Mouse (Mus musculus) neural tube, embryonic 12.5 days (tissue): ENCODE data around the gene Mcam. TPM values are rescaled to one million over a fixed set of nuclear protein-coding genes. Genes with fewer than 3 reads are reported as not detected.
"Not testable (repeated sequence)": the region's sequence is repeated elsewhere in the genome, so short reads cannot be mapped to it uniquely, and the experiment has no call there.

Experiments used
- ATAC-seq: fragments of 200-750 bp; cut with Nextera tagmentation; 2 replicates; pipeline ENCODE4 v1.8.0; 2017; ENCODE audit warnings: low read depth, mild to moderate bottlenecking, moderate TSS enrichment, moderate library complexity; ENCODE audit not compliant: low FRiP score
- H3K27ac ChIP-seq: fragments of 300-500 bp; sonication (generic); 2 replicates; pipeline ENCODE4 v1.5.1; 2016
- H3K27me3 ChIP-seq: fragments of 300-500 bp; sonication (generic); replicated peaks from 2 replicates; pipeline ENCODE4 v1.6.1; 2016; ENCODE audit warnings: mild to moderate bottlenecking
- H3K36me3 ChIP-seq: fragments of 300-500 bp; sonication (generic); 2 replicates; pipeline ENCODE4 v1.6.1; 2016; ENCODE audit warnings: mild to moderate bottlenecking
- H3K4me1 ChIP-seq: fragments of 300-500 bp; sonication (generic); 2 replicates; pipeline ENCODE4 v1.6.1; 2016
- H3K4me2 ChIP-seq: fragments of 300-500 bp; sonication (generic); replicated peaks from 2 replicates; pipeline ENCODE4 v1.6.1; 2016; ENCODE audit warnings: mild to moderate bottlenecking
- H3K4me3 ChIP-seq: fragments of 300-500 bp; sonication (generic); 2 replicates; pipeline ENCODE4 v1.5.1; 2016
- H3K9ac ChIP-seq: fragments of 300-500 bp; sonication (generic); 2 replicates; pipeline ENCODE4 v1.6.1; 2016; ENCODE audit warnings: mild to moderate bottlenecking
- H3K9me3 ChIP-seq: fragments of 300-500 bp; sonication (generic); 2 replicates; pipeline ENCODE4 v1.6.1; 2016; ENCODE audit warnings: mild to moderate bottlenecking
- WGBS: fragments of 180-500 bp; shearing (Covaris S2); methylation state at CpG from one replicate; pipeline ENCODE4 v1.1.7; 2016; 5-methylcytosine and 5-hydroxymethylcytosine counted together
- polyA plus RNA-seq: library from polyadenylated mRNA; unstranded; fragments of >200 nt; fragmentation: Nextera tagmentation; extraction: Ambion mirVana; gene quantifications from 2 replicates; pipeline ENCODE4 v1.2.1, GENCODE M21; 2016

The Mcam gene
- polyA plus RNA-seq, 1 experiment from 2014 or later, result 19.4 TPM

- no peaks in the 10 kb centered on the region for H3K27me3 ChIP-seq
- ATAC-seq, result peak; percentile 56; the same call in 1 of the 2 replicates
- peaks cover 5% of the 10 kb centered on the region; the same call in 1 of the 2 replicates for H3K4me1 ChIP-seq
- no peaks in the 10 kb centered on the region for H3K9me3 ChIP-seq
- H3K36me3 ChIP-seq, result peaks cover 3% of the 10 kb centered on the region; the same call in 1 of the 2 replicates
- H3K4me2 ChIP-seq, result no peak overlapping the region
- H3K4me3 ChIP-seq, result no peak overlapping the region
- 22% methylated on average over 9 of the region's 9 CpGs for WGBS
- no peak overlapping the region for H3K27ac ChIP-seq
- no peak overlapping the region for H3K9ac ChIP-seq
Measured at GRCm38 (mm10) chr9:44096536-44096935, 37.7 kb upstream of the Mcam start.

GRCm38 (mm10) chr9:44101490-44101889 is 32.8 kb upstream of the Mcam start, which contains the start of gene Mfrp:
TSS of gene Mfrp (plus strand) at chr9:44101729.
- 73% methylated on average over 9 of the region's 9 CpGs for WGBS
- Histone ChIP-seq H3K4me3 (no peak within 1 kb of the TSS), H3K27ac (no peak within 1 kb of the TSS)

GRCm38 (mm10) chr9:44104881-44105280 is 29.4 kb upstream of the Mcam start:
- 92% methylated on average over 7 of the region's 7 CpGs for WGBS
- peaks cover 33% of the 10 kb centered on the region for H3K4me1 ChIP-seq
- no peak overlapping the region for H3K4me3 ChIP-seq
- no peak overlapping the region for H3K9ac ChIP-seq
- H3K9me3 ChIP-seq, result no peaks in the 10 kb centered on the region
- H3K36me3 ChIP-seq, result peaks cover 13% of the 10 kb centered on the region; the same call in 1 of the 2 replicates
- no peak overlapping the region for H3K27ac ChIP-seq
- ATAC-seq, result no peak
- no peaks in the 10 kb centered on the region for H3K27me3 ChIP-seq
- no peak overlapping the region for H3K4me2 ChIP-seq

More at GRCm38 (mm10) chr9:44101490-44101889, 32.8 kb upstream of the Mcam start, which contains the start of gene Mfrp:
- Histone ChIP-seq H3K9ac (no peak within 1 kb of the TSS), H3K27me3 (no peaks in the 10 kb centered on the region), H3K4me2 (no peak within 1 kb of the TSS), H3K9me3 (no peaks in the 10 kb centered on the region), H3K4me1 (peaks cover under 1% of the 10 kb centered on the region; the same call in 1 of the 2 replicates), H3K36me3 (peaks cover 13% of the 10 kb centered on the region; the same call in 1 of the 2 replicates)
- ATAC-seq, result no peak

GRCm38 (mm10) chr9:44105781-44106180 is 28.5 kb upstream of the Mcam start:
- Histone ChIP-seq H3K9ac (no peak overlapping the region), H3K9me3 (no peaks in the 10 kb centered on the region), H3K4me1 (peaks cover 41% of the 10 kb centered on the region), H3K27ac (no peak overlapping the region), H3K27me3 (no peaks in the 10 kb centered on the region), H3K4me2 (no peak overlapping the region), H3K36me3 (peaks cover 18% of the 10 kb centered on the region), H3K4me3 (no peak overlapping the region)
- ATAC-seq, result no peak
- WGBS, result 91% methylated on average over 10 of the region's 10 CpGs

- no peak overlapping the region for H3K4me2 ChIP-seq
- 96% methylated on average over 7 of the region's 7 CpGs for WGBS
Measured at GRCm38 (mm10) chr9:44106182-44106581, 28.1 kb upstream of the Mcam start.

GRCm38 (mm10) chr9:44106596-44106995 is 27.7 kb upstream of the Mcam start:
- H3K27ac ChIP-seq, result no peak overlapping the region
- H3K4me3 ChIP-seq, result no peak overlapping the region
- H3K4me1 ChIP-seq, result peaks cover 42% of the 10 kb centered on the region

More at GRCm38 (mm10) chr9:44106182-44106581, 28.1 kb upstream of the Mcam start:
- ATAC-seq, result no peak
- Histone ChIP-seq H3K36me3 (peaks cover 18% of the 10 kb centered on the region), H3K4me1 (peaks cover 41% of the 10 kb centered on the region), H3K9me3 (no peaks in the 10 kb centered on the region), H3K9ac (no peak overlapping the region), H3K4me3 (no peak overlapping the region), H3K27me3 (no peaks in the 10 kb centered on the region), H3K27ac (no peak overlapping the region)

GRCm38 (mm10) chr9:44107110-44107509 is 27.2 kb upstream of the Mcam start, which contains the start of gene C1qtnf5:
TSS of gene C1qtnf5 (plus strand) at chr9:44107245.
- H3K9ac ChIP-seq, result 0 out of 2 replicates have a peak within 1 kb of the TSS, but pooled peaks have one; percentile 26
- peaks cover 46% of the 10 kb centered on the region for H3K4me1 ChIP-seq
- 41% methylated on average over 8 of the region's 8 CpGs for WGBS
- peak within 1 kb of the TSS; percentile 44 for H3K4me2 ChIP-seq
- no peak within 1 kb of the TSS for H3K27ac ChIP-seq
- H3K9me3 ChIP-seq, result no peaks in the 10 kb centered on the region
- no peak within 1 kb of the TSS for H3K4me3 ChIP-seq
- peaks cover 18% of the 10 kb centered on the region for H3K36me3 ChIP-seq
- no peaks in the 10 kb centered on the region for H3K27me3 ChIP-seq
- no peak for ATAC-seq

More at GRCm38 (mm10) chr9:44106596-44106995, 27.7 kb upstream of the Mcam start:
- WGBS, result 90% methylated on average over 4 of the region's 4 CpGs
- H3K27me3 ChIP-seq, result no peaks in the 10 kb centered on the region
- peaks cover 18% of the 10 kb centered on the region for H3K36me3 ChIP-seq
- peak overlapping the region; percentile 44 for H3K4me2 ChIP-seq
- H3K9me3 ChIP-seq, result no peaks in the 10 kb centered on the region
- ATAC-seq, result no peak
- H3K9ac ChIP-seq, result no peak overlapping the region

- no peaks in the 10 kb centered on the region for H3K9me3 ChIP-seq
- WGBS, result 39% methylated on average over 25 of the region's 25 CpGs
- no peak overlapping the region for H3K4me3 ChIP-seq
- H3K27me3 ChIP-seq, result no peaks in the 10 kb centered on the region
- H3K36me3 ChIP-seq, result peaks cover 18% of the 10 kb centered on the region
- peak overlapping the region; percentile 44 for H3K4me2 ChIP-seq
- no peak for ATAC-seq
- H3K4me1 ChIP-seq, result peaks cover 46% of the 10 kb centered on the region
- H3K27ac ChIP-seq, result no peak overlapping the region
- H3K9ac ChIP-seq, result 0 out of 2 replicates have a peak overlapping the region, but pooled peaks have one; percentile 26
Measured at GRCm38 (mm10) chr9:44107557-44108179, 26.6 kb upstream of the Mcam start.

- Histone ChIP-seq H3K27me3 (no peaks in the 10 kb centered on the region), H3K27ac (no peak overlapping the region), H3K9ac (no peak overlapping the region), H3K36me3 (peaks cover 18% of the 10 kb centered on the region), H3K4me2 (peak overlapping the region; percentile 44), H3K9me3 (no peaks in the 10 kb centered on the region), H3K4me3 (no peak overlapping the region), H3K4me1 (peaks cover 46% of the 10 kb centered on the region)
- WGBS, result 81% methylated on average over 31 of the region's 31 CpGs
- ATAC-seq, result no peak
Measured at GRCm38 (mm10) chr9:44108269-44109055, 25.8 kb upstream of the Mcam start.

- Histone ChIP-seq H3K27me3 (no peaks in the 10 kb centered on the region), H3K4me1 (peaks cover 46% of the 10 kb centered on the region), H3K9ac (no peak overlapping the region), H3K27ac (no peak overlapping the region), H3K4me3 (no peak overlapping the region), H3K36me3 (peaks cover 13% of the 10 kb centered on the region), H3K4me2 (peak overlapping the region; percentile 46), H3K9me3 (no peaks in the 10 kb centered on the region)
- 31% methylated on average over 9 of the region's 9 CpGs for WGBS
- no peak for ATAC-seq
Measured at GRCm38 (mm10) chr9:44109360-44110095, 24.7 kb upstream of the Mcam start.

GRCm38 (mm10) chr9:44111909-44112308 is 22.4 kb upstream of the Mcam start:
- Histone ChIP-seq H3K4me2 (peak overlapping the region; percentile 61), H3K4me1 (peaks cover 41% of the 10 kb centered on the region)
- not testable (repeated sequence) for H3K9ac ChIP-seq, H3K4me3 ChIP-seq, H3K27me3 ChIP-seq, H3K27ac ChIP-seq, H3K9me3 ChIP-seq, ATAC-seq, H3K36me3 ChIP-seq
- 72% methylated on average over 10 of the region's 12 CpGs for WGBS
